Mouse (Mus musculus) heart, adult 2 months (tissue): ENCODE measurements around the gene Ppm1a.

Experiments
- CTCF ChIP-seq: fragments of 200-600 bp; IDR thresholded peaks from 2 replicates; pipeline ENCODE4 v1.8.1; 2022; ENCODE audit warnings: antibody characterized with exemption, mild to moderate bottlenecking, moderate library complexity
- EP300 ChIP-seq: fragments of 200-500 bp; IDR thresholded peaks from 2 replicates; pipeline ENCODE4 v1.6.1; 2011; ENCODE audit warnings: low read depth, low read length, control low read depth; ENCODE audit not compliant: insufficient read depth
- POLR2A ChIP-seq: fragments of 200-500 bp; IDR thresholded peaks from 2 replicates; pipeline ENCODE4 v1.6.1; 2011; ENCODE audit warnings: mild to moderate bottlenecking, low read depth, low read length, control low read depth; ENCODE audit not compliant: insufficient read depth

GRCm38 (mm10) chr12:72821589-72821988 is 64.3 kb downstream of the Ppm1a start:
- no peak for TF ChIP-seq POLR2A
- no peak for TF ChIP-seq CTCF
- no peak for TF ChIP-seq EP300
